Mouse (Mus musculus): ENCODE measurements around the gene Bcl7b.

- TF ChIP-seq EP300 (IDR thresholded peaks at IDR 0.05) (peak; percentile 64), CTCF (IDR thresholded peaks at IDR 0.05) (peak; percentile 32)
Observed at GRCm38 (mm10) chr5:135186621-135187348, 18.7 kb downstream of the Bcl7b start, which contains the start of gene Baz1b.
